Mouse (Mus musculus) heart, postnatal 0 days (tissue): Measurements from ENCODE around the gene Ppie. TPM values are rescaled to one million over a fixed set of nuclear protein-coding genes. Genes with fewer than 3 reads are reported as not detected.
"Not testable (repeated sequence)": the region's sequence is repeated elsewhere in the genome, so short reads cannot be mapped to it uniquely, and the experiment has no call there.

Experiments
- ATAC-seq: fragments of 200-750 bp; cut with Nextera tagmentation; 2 replicates; pipeline ENCODE4 v1.8.0; 2017; ENCODE audit warnings: low read depth, moderate number of reproducible peaks, moderate library complexity; ENCODE audit not compliant: insufficient read depth
- DNase-seq: peaks from one replicate; pipeline ENCODE4 v3.0.0-alpha.2; 2016; ENCODE audit warnings: low spot score
- H3K27ac ChIP-seq: fragments of 300-500 bp; sonication (generic); 2 replicates; pipeline ENCODE4 v1.5.1; 2014; ENCODE audit warnings: low read depth, mild to moderate bottlenecking
- H3K27me3 ChIP-seq: fragments of 300-500 bp; sonication (generic); 2 replicates; pipeline ENCODE4 v1.6.1; 2014; ENCODE audit warnings: low read length, mixed read lengths; ENCODE audit not compliant: control insufficient read depth, insufficient read depth
- H3K36me3 ChIP-seq: fragments of 300-500 bp; sonication (generic); replicated peaks from 2 replicates; pipeline ENCODE4 v1.6.1; 2014; ENCODE audit warnings: low read length, mixed read lengths; ENCODE audit not compliant: control insufficient read depth, insufficient read depth
- H3K4me1 ChIP-seq: fragments of 300-500 bp; sonication (generic); 2 replicates; pipeline ENCODE4 v1.6.1; 2014; ENCODE audit warnings: antibody characterized with exemption; ENCODE audit not compliant: control insufficient read depth, insufficient read depth
- H3K4me2 ChIP-seq: fragments of 300-500 bp; sonication (generic); 2 replicates; pipeline ENCODE4 v1.6.1; 2014; ENCODE audit warnings: low read depth, mild to moderate bottlenecking, low read length, moderate library complexity
- H3K4me3 ChIP-seq: fragments of 300-500 bp; sonication (generic); 2 replicates; pipeline ENCODE4 v1.5.1; 2014; ENCODE audit warnings: low read depth, low read length
- H3K9ac ChIP-seq: fragments of 300-500 bp; sonication (generic); replicated peaks from 2 replicates; pipeline ENCODE4 v1.6.1; 2014; ENCODE audit warnings: low read depth, low read length, mixed read lengths
- H3K9me3 ChIP-seq: fragments of 300-500 bp; sonication (generic); replicated peaks from 2 replicates; pipeline ENCODE4 v1.6.1; 2016; ENCODE audit warnings: low read length; ENCODE audit not compliant: control insufficient read depth
- CTCF ChIP-seq: IDR thresholded peaks from 2 replicates; pipeline ENCODE4 v1.5.1; 2016; ENCODE audit warnings: antibody characterized with exemption, control low read depth, low read depth
- EP300 ChIP-seq: IDR thresholded peaks from 2 replicates; pipeline ENCODE4 v1.6.1; 2016; ENCODE audit warnings: antibody characterized with exemption, low read depth
- WGBS: fragments of 180-500 bp; shearing (Covaris S2); extraction: QIAGEN DNeasy Blood & Tissue Kit; methylation state at CpG from one replicate; pipeline ENCODE4 v1.1.7; 2014; 5-methylcytosine and 5-hydroxymethylcytosine counted together
- polyA plus RNA-seq: library from polyadenylated mRNA; unstranded; fragments of >200 nt; fragmentation: Nextera tagmentation; extraction: Ambion mirVana; gene quantifications from 2 replicates; pipeline ENCODE4 v1.2.1, GENCODE M21; 2015
- total RNA-seq: library from RNA; depleted of rRNA; stranded (reverse); fragments of >200 nt; gene quantifications from 2 replicates; pipeline ENCODE4 v1.2.3, GENCODE M21; 2014; ENCODE audit warnings: low replicate concordance

Ppie gene
- total and polyA plus RNA-seq, 2 experiments from 2014 or later: 21.9 to 36.9 TPM

- no peak for DNase-seq
- H3K4me2 ChIP-seq: peak overlapping the region; percentile 35
Observed at GRCm38 (mm10) chr4:123164157-123164556, 24.4 kb upstream of the Ppie start.

DNA sequence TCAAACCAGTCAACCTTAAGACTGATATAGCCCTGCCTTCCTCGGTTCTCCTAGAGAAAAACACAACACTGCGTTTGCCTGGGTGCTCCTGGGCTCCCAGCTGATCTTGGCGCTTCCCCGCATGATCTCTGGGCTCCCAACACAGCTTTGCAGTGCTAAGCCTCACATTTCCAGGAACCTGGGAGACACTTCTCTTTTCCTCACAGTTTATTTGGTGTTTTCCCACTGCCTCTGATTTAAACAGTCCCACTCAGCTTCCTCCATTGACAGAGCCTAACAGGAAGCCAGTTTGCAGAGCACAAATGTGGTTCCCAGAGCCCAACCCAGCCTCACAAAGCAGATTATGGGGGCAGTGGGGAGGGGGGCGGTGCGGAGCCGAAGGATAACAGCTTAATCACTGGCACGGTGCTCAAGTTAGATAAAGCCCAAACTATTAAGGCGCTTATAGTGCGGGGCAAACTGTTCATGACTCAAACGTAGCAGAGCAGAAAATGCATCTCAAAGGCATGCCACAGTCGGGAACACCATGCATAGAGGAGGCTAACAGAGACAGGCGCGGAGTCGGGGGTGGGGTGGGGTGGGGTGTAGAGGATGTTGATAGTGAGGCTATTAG, 22.7 kb upstream of the Ppie start:
- TF ChIP-seq EP300: no peak
- TF ChIP-seq CTCF: no peak
- H3K27ac ChIP-seq: no peak overlapping the region
- H3K9ac ChIP-seq: no peak overlapping the region
- H3K27me3 ChIP-seq: no peaks in the 10 kb centered on the region
- no peak for DNase-seq
- no peaks in the 10 kb centered on the region for H3K9me3 ChIP-seq
- H3K4me3 ChIP-seq: no peak overlapping the region
- peak overlapping the region; percentile 39 for H3K4me2 ChIP-seq
- WGBS: 13% methylated on average over 15 of the region's 15 CpGs
- no peaks in the 10 kb centered on the region; the same call in 1 of the 2 replicates for H3K4me1 ChIP-seq
- no peaks in the 10 kb centered on the region for H3K36me3 ChIP-seq
- no peak for ATAC-seq

More at GRCm38 (mm10) chr4:123164157-123164556, 24.4 kb upstream of the Ppie start:
- Histone ChIP-seq H3K9me3 (no peaks in the 10 kb centered on the region; the same call in 1 of the 2 replicates), H3K9ac (no peak overlapping the region), H3K27me3 (no peaks in the 10 kb centered on the region), H3K27ac (no peak overlapping the region), H3K4me1 (no peaks in the 10 kb centered on the region; the same call in 1 of the 2 replicates), H3K4me3 (no peak overlapping the region), H3K36me3 (no peaks in the 10 kb centered on the region)
- WGBS: 20% methylated on average over 15 of the region's 15 CpGs
- TF ChIP-seq CTCF (no peak), EP300 (no peak)
- ATAC-seq: no peak

- not testable (repeated sequence) for H3K9me3 ChIP-seq, DNase-seq
- 86% methylated on average over 3 of the region's 3 CpGs for WGBS
Observed at GRCm38 (mm10) chr4:123161251-123161650, 21.5 kb upstream of the Ppie start.

DNA sequence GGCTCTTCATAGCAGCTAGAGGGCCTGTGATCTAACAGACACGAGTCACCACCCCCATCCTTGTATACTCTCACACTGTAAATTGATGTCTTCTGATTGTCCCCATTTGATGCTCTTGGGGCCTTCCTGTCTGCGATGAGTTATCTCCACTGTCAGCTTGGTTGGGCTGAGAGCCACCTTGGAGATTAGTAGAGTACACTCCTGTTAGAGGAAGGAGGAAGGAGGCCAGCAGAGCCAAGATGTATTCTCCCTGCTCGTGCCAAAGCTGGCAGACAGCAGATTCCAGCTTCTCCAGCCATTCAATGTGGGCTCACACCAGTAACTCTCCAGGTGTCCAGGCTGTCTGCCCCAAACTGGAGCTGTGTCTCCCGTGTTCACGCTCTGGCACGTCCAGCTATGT, 20.8 kb upstream of the Ppie start:
- Histone ChIP-seq H3K9ac (no peak overlapping the region), H3K4me2 (no peak overlapping the region), H3K4me1 (no peaks in the 10 kb centered on the region; the same call in 1 of the 2 replicates), H3K36me3 (no peaks in the 10 kb centered on the region), H3K4me3 (no peak overlapping the region), H3K27me3 (no peaks in the 10 kb centered on the region), H3K27ac (no peak overlapping the region), H3K9me3 (no peaks in the 10 kb centered on the region)
- ATAC-seq: no peak
- no peak for TF ChIP-seq EP300
- no peak for TF ChIP-seq CTCF
- 76% methylated on average over 6 of the region's 6 CpGs for WGBS
- no peak for DNase-seq

More at GRCm38 (mm10) chr4:123161251-123161650, 21.5 kb upstream of the Ppie start:
- not testable (repeated sequence) for H3K9ac ChIP-seq, H3K4me1 ChIP-seq, H3K4me3 ChIP-seq, ATAC-seq, H3K4me2 ChIP-seq, H3K27me3 ChIP-seq, H3K36me3 ChIP-seq, H3K27ac ChIP-seq

GRCm38 (mm10) chr4:123155840-123156239, 16.1 kb upstream of the Ppie start:
- TF ChIP-seq CTCF (no peak), EP300 (no peak)
- H3K9me3 ChIP-seq: no peaks in the 10 kb centered on the region
- H3K9ac ChIP-seq: no peak overlapping the region
- no peak for ATAC-seq
- no peak overlapping the region for H3K4me2 ChIP-seq
- DNase-seq: no peak
- H3K4me3 ChIP-seq: no peak overlapping the region
- H3K36me3 ChIP-seq: no peaks in the 10 kb centered on the region
- H3K27me3 ChIP-seq: 0 out of 2 replicates have a peak, but pooled peaks cover 4% of the 10 kb centered on the region
- no peak overlapping the region for H3K27ac ChIP-seq
- no peaks in the 10 kb centered on the region for H3K4me1 ChIP-seq

DNA sequence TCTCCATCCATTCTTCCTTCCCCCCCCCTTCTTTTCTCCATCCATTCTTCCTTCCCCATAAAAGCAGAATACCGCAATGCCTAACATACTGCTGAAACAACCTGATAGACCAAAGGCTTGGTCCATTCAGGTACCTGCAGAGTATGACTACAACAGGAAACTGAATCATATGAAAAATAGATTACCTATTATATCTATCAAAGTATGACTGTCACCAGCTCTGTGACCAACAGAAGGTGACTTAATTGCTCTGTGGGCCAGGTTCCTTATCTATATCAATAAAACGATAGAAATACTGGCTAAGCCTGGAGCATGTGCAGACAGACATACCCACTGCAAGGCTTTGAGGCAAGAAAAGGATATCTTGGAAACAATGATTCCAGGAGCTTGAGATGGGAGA, 15.7 kb upstream of the Ppie start:
- no peaks in the 10 kb centered on the region for H3K9me3 ChIP-seq
- ATAC-seq (no peak), DNase-seq (no peak)
- H3K4me3 ChIP-seq: no peak overlapping the region
- H3K9ac ChIP-seq: no peak overlapping the region
- TF ChIP-seq CTCF: no peak
- no peak for TF ChIP-seq EP300
- H3K4me2 ChIP-seq: no peak overlapping the region
- 0 out of 2 replicates have a peak, but pooled peaks cover 4% of the 10 kb centered on the region for H3K27me3 ChIP-seq
- no peak overlapping the region for H3K27ac ChIP-seq
- 49% methylated on average over 2 of the region's 2 CpGs for WGBS
- H3K36me3 ChIP-seq: no peaks in the 10 kb centered on the region
- H3K4me1 ChIP-seq: no peaks in the 10 kb centered on the region
